Mouse (Mus musculus) small intestine, adult 2 months (tissue): ENCODE results near the gene Syt13. TPM values are rescaled to one million over a fixed set of nuclear protein-coding genes. Genes with fewer than 3 reads are reported as not detected.

Experiments
- H3K27ac ChIP-seq: fragments of 200-500 bp; 2 replicates; pipeline ENCODE4 v1.5.1; 2012; ENCODE audit warnings: low read depth, low read length, control low read depth, inconsistent platforms; ENCODE audit not compliant: insufficient read depth
- H3K27me3 ChIP-seq: fragments of 200-500 bp; 2 replicates; pipeline ENCODE4 v1.6.1; 2012; ENCODE audit warnings: mild to moderate bottlenecking, moderate library complexity, low read length, inconsistent platforms; ENCODE audit not compliant: control insufficient read depth, insufficient read depth
- H3K36me3 ChIP-seq: fragments of 200-500 bp; 2 replicates; pipeline ENCODE4 v1.6.1; 2012; ENCODE audit warnings: mild to moderate bottlenecking, low read length, control low read depth, inconsistent platforms; ENCODE audit not compliant: control insufficient read depth, insufficient read depth
- H3K4me1 ChIP-seq: fragments of 200-500 bp; 2 replicates; pipeline ENCODE4 v1.6.1; 2012; ENCODE audit warnings: low read length, inconsistent platforms, mixed read lengths; ENCODE audit not compliant: control insufficient read depth, insufficient read depth, insufficient read length
- H3K4me3 ChIP-seq: fragments of 200-500 bp; 2 replicates; pipeline ENCODE4 v1.5.1; 2012; ENCODE audit warnings: low read depth, mild to moderate bottlenecking, control low read depth, inconsistent platforms, low read length, moderate library complexity
- CTCF ChIP-seq: fragments of 200-500 bp; IDR thresholded peaks from 2 replicates; pipeline ENCODE4 v1.5.1; 2012; ENCODE audit warnings: low read depth, mild to moderate bottlenecking, control low read depth, inconsistent platforms, low read length, moderate library complexity, mixed read lengths; ENCODE audit not compliant: insufficient replicate concordance, insufficient read length; ENCODE audit errors: extremely low read depth
- POLR2A ChIP-seq: fragments of 200-500 bp; IDR thresholded peaks from 2 replicates; pipeline ENCODE4 v1.6.1; 2012; ENCODE audit warnings: low read depth, mild to moderate bottlenecking, control low read depth, inconsistent platforms, low read length, moderate library complexity
- WGBS: fragments of 180-500 bp; shearing (Covaris S2); methylation state at CpG from one replicate; pipeline ENCODE4 v1.1.7; 2018; 5-methylcytosine and 5-hydroxymethylcytosine counted together
- polyA plus RNA-seq: library from polyadenylated mRNA; depleted of rRNA; stranded (reverse); fragments of >200 nt; gene quantifications from 2 replicates; pipeline ENCODE4 v1.2.3, GENCODE M21; 2012

The Syt13 gene
- polyA plus RNA-seq, 1 experiment: 3.7 TPM

DNA sequence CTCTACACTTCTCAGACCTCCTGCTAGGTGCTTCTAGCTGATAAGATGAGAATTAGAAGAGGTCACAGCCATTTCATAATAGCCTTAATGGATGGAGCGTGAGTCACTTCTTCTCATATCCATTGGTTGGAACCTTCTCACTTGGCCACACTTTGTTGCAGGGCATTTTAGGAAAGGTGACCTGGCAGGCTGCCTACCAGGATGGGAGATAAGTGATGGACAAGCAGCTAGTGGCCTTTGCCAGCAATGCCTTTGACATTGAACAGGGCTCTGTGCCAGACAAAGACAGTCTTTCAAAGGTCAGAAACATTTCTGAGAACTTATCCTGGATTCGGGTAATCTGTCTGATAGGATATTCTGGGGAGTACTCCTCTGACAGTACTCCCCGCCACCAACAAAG, 28.5 kb downstream of the Syt13 start:
- Histone ChIP-seq H3K27me3 (no peaks in the 10 kb centered on the region), H3K4me1 (no peaks in the 10 kb centered on the region), H3K27ac (no peak overlapping the region), H3K36me3 (no peaks in the 10 kb centered on the region), H3K4me3 (no peak overlapping the region)
- WGBS: 80% methylated on average over 3 of the region's 3 CpGs
- TF ChIP-seq CTCF (no peak), POLR2A (no peak)

DNA sequence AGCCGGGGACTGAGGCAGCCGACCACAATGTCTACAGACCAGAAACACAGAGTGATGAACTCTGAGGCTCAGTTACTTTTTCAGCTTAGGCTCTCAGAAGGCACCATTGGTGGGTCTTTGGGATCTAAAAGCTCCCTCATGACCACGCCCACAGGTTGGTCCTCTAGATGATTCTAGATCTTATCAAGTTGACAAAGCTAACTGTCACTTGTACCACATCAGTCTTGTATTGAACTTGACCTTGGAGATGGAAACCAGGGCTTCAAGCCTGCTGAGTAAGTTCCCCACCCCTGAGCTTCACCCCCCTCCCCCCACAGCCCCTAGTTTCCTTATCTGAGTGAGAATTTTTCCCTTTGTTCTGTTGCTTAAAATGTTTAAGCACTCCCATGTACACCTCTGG, 29.5 kb downstream of the Syt13 start:
- Histone ChIP-seq H3K4me3 (no peak overlapping the region), H3K27ac (no peak overlapping the region), H3K36me3 (no peaks in the 10 kb centered on the region), H3K27me3 (no peaks in the 10 kb centered on the region), H3K4me1 (no peaks in the 10 kb centered on the region)
- no peak for TF ChIP-seq POLR2A
- no peak for TF ChIP-seq CTCF
- WGBS: 72% methylated on average over 3 of the region's 3 CpGs

DNA sequence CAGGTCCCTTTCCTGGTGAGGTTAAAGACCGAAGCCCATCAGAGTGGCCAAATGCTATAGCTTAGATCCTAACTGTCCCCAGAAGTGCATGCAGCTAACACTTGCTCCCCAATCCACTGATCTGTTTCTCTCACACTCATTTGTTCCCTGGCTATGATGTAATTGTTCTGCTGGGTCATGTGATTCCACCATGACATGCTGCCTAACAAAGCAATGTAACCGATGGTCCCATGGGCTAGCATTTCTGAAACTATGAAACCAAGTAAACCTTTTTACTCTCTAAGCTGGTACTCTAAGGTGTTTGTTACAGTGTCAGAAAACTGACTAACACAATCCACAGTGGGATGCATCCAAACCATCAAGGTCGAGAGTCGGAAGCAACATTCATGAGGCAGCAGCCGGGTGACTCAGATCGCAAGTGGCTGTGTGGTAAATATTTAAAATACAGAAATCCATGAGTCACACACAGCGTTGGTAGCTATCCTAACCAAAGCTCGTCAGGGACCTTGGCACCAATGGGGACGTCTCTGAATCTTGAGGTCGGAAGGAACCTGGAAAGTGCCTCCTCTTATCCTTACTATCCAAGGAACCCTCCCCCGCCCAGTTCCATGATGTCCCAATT, 30.3 kb downstream of the Syt13 start:
- Histone ChIP-seq H3K4me1 (no peaks in the 10 kb centered on the region), H3K36me3 (no peaks in the 10 kb centered on the region), H3K4me3 (no peak overlapping the region), H3K27me3 (no peaks in the 10 kb centered on the region), H3K27ac (no peak overlapping the region)
- TF ChIP-seq CTCF: no peak
- no peak for TF ChIP-seq POLR2A
- 77% methylated on average over 11 of the region's 11 CpGs for WGBS

DNA sequence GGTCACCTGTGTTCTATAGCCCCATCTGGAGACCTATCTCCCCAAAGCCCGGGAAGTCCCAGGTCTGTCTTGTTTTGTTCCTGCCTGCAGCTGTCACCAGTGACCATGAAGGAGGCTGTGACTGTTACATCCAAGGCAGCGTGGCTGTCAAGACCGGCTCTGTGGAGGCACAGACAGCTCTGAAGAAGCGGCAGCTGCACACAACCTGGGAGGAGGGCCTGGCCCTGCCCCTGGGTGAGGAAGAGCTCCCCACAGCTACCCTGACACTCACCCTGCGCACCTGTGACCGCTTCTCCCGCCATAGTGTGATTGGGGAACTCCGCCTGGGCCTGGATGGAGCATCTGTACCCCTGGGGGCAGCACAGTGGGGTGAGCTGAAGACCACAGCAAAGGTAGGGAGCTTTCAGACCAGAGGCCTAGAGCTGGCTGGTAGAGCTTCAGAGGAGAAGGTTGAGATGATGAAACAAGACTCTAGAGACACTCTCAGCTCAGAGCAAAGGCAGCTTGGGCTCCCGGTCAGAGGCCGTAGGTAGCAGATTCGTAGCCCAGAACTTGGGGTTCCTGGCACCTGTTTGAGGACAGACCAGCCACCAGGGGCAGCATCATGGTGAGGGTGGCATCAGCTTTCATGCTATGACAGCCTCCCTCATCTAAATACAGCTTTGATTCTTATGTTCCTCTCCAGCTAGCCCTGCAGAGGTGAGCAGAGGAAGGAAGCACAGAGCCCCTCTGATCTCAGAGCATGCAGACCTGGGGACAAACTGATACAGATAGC, 31.1 kb downstream of the Syt13 start:
- WGBS: 77% methylated on average over 11 of the region's 11 CpGs
- Histone ChIP-seq H3K4me3 (no peak overlapping the region), H3K27ac (no peak overlapping the region), H3K4me1 (no peaks in the 10 kb centered on the region), H3K36me3 (no peaks in the 10 kb centered on the region), H3K27me3 (no peaks in the 10 kb centered on the region)
- TF ChIP-seq CTCF (no peak), POLR2A (no peak)

DNA sequence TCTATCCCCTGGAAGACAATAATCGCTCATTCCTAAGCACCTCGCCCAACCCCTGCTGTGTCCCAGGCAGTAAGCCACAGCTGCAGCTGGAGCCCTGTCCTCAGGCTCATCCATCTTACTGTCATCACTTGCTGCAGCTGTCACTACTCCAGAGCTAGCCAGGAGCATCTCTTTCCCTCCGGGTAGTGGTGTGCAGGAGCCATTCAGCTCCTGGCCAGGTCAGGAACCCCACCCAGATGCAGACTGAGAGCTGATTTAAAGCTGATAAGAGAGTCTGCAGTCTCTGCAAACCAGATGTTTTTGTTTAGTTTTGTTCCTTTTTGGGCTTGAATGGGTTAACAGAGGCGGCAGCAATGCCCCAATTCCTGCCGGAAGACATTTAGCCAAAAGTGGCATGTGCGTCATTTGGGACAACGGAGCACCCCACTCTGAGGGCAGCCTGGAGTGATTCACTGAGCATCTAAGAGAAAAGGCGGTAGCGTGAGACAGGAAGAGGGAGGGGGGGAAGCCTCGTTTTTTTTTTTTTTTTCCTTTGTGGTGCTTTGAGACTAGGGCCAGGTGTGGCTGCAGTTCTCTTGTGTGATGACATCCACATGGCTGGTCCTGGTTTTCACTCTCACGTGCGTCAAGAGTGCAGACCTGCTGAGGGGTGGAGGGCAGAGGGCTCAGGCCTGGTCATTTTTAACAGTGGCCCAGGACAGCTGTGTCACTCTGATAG, 33.2 kb downstream of the Syt13 start:
- no peaks in the 10 kb centered on the region for H3K36me3 ChIP-seq
- no peaks in the 10 kb centered on the region for H3K27me3 ChIP-seq
- H3K4me3 ChIP-seq: no peak overlapping the region
- WGBS: 16% methylated on average over 12 of the region's 12 CpGs
- H3K27ac ChIP-seq: no peak overlapping the region
- TF ChIP-seq CTCF: no peak
- no peak for TF ChIP-seq POLR2A
- no peaks in the 10 kb centered on the region for H3K4me1 ChIP-seq

DNA sequence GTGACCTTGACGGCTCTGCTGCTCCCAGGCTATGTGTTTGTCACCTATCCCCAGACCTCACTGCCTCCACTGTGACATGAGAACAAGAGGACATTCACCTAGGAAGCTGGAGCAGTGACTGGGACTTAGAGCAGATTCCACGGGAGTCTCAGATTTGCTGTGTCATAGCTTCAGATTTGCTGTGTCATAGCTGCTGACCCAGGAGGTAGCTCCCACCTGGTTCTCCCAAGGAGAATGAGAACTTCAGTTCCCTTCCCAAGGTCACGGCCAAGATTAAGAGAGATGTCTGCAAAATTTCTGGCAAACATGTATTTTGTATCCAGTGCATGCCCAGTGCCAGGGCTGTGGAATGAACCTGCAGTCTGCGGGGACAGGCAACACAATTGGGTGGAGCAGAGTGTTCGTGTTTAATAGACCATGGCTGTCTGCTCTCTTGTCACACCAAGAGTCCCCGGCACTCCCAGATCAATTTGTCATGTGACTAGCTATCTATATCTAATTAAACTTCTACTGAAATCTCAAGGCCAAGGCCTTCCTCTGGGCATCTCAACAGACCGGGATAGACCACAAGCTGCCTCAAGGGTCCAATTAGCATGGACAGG, 33.9 kb downstream of the Syt13 start:
- WGBS: 35% methylated on average over 7 of the region's 7 CpGs
- Histone ChIP-seq H3K4me3 (no peak overlapping the region), H3K27ac (no peak overlapping the region), H3K36me3 (no peaks in the 10 kb centered on the region), H3K4me1 (no peaks in the 10 kb centered on the region), H3K27me3 (no peaks in the 10 kb centered on the region)
- no peak for TF ChIP-seq CTCF
- no peak for TF ChIP-seq POLR2A

DNA sequence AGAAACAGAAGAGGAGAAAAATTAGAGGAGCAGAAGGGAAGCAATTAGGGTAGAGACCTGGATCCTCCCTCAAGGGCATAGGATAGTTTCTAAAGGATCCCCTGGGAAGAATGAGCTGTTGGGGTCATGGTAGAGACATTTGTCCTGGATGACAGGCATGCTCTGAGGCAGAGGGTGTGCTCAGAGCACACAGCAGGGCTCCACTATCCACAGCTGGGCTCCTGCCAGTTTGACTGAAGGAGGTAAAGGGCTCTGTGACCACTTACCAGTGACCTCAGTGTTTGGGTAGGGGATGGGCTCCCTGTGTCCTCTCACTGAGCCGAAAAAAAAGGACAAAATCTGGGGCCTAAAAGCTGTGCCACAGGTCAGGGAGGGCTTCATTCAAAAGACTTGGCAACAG, 34.6 kb downstream of the Syt13 start:
- no peak overlapping the region for H3K27ac ChIP-seq
- WGBS: 43% methylated on average over 1 of the region's 1 CpGs
- no peaks in the 10 kb centered on the region for H3K27me3 ChIP-seq
- no peak for TF ChIP-seq POLR2A
- no peak for TF ChIP-seq CTCF
- no peaks in the 10 kb centered on the region for H3K36me3 ChIP-seq
- H3K4me1 ChIP-seq: no peaks in the 10 kb centered on the region
- no peak overlapping the region for H3K4me3 ChIP-seq
